Mouse (Mus musculus) ovary, postnatal 14 days (tissue): ENCODE results near the gene Tuba1b.
"Not testable (repeated sequence)": the region's sequence is repeated elsewhere in the genome, so short reads cannot be mapped to it uniquely, and the experiment has no call there.

ENCODE experiments used
- DNase-seq: peaks from one replicate; pipeline ENCODE4 v3.0.0; 2022; ENCODE audit warnings: low spot score

Tuba1b gene

DNA sequence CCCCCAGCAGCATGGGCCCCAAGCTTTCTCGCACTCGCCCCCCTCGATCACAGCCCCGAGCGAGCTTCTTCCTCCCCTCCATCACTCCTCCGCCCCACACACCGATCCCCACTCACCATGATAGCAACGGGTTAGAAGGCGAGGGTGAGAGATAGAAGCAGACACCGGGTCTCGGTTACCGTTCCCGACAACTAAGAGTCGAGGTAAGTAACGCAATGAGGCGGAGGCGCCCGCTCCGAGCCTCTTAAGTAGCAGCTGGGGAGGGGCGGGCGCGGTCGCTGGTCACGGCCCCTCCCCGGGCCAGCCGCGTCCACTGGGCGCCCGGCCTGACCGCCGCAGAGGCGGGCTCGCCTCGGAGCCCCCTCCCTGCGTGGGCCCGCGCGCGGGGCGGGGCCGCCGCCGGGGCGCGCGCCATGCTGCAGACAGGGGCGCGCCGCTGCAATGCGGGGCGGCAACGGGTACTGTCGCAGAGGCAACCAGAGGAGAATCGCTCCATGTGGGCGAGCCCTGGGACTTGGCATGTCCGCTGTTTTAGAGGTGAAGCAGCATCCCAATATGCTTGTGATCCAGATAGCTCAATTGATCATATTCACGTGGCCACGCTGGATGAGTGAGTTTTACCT lies at the start of gene Tuba1b:
Gene Tuba1b, minus strand, starts transcription at position 349 of the 623 bp plus-strand sequence.
- DNase-seq = peak; percentile 88

DNA sequence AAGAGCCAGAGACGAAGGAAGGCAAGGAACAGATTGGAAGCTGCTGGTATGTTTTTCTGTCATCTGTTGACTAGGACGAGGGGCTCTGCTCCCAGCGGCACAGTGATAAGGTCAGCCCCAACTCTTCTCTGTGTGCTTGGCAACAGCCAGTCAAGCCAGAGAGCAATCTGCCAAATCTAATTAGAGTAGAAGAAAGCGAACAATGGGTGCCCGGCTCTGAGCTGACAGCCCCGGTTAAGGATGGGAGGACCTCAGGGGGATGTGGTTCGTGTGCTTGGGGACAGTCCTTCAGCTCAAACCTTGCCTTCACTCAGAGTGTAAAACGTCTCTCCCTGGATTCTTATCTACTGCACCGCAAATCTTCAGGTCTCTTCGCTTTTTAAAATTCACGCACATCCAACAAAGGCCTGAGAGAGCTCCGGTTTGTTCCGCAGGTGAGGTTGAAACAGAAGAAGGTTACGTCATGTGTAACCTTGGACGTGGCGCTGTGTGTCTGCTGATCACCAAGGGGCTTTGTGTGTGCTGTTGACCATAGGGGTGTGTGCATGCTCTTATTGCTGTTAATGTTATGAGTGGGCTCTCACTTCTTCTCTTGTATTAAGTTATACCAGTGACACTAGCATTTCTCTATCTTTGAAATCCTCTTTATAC lies 49.2 kb upstream of the Tuba1b start:
- no peak for DNase-seq

DNA sequence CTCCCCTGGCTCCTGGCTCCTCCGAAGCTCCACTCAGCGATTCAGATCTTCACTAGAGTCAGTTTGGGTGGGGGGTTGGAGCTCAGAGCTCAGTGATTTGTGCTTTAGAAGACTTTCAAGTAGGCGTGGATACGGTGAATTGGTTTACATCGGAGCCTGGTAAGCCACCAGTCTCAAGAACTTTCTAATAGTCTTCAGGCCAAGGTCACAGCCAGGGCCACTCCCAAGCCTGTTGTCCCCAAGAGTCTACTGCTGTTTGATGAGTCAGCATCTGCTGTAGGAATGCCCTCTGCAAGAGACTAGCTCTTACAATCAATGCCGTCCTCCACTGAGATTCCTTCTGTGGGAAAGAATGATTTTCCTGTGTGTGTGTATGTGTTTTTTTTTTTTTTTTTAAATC lies 47.7 kb upstream of the Tuba1b start:
- no peak for DNase-seq

DNA sequence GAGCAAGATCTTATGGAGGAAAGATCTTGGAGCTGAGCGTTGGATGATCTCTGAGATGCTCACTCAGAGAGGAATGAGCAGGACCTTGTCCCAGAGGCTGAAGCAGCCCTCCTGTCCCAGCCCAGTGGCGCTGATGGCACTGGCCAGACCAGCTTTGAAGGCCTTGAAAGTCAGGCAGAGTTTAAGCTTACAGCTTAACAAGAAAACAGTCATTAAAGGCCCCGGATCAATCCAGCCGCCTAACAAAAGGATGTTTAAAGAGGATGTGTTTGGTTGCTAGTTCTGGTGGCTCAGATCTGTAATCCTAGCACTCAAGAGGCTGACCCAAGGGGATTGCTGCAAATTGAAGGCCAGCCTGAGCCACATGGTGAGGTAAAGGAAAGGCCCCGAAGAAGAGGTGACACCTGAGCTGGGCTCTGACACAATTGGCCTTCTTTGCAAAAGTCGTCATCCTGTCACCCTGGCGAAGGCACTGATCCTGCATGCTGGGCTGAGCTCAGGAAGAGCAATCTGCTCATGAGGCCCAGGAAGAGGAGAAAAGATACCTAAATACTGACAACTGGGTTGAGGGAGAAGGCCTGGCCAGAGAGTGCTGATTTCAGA lies 45.7 kb upstream of the Tuba1b start:
- no peak for DNase-seq

DNA sequence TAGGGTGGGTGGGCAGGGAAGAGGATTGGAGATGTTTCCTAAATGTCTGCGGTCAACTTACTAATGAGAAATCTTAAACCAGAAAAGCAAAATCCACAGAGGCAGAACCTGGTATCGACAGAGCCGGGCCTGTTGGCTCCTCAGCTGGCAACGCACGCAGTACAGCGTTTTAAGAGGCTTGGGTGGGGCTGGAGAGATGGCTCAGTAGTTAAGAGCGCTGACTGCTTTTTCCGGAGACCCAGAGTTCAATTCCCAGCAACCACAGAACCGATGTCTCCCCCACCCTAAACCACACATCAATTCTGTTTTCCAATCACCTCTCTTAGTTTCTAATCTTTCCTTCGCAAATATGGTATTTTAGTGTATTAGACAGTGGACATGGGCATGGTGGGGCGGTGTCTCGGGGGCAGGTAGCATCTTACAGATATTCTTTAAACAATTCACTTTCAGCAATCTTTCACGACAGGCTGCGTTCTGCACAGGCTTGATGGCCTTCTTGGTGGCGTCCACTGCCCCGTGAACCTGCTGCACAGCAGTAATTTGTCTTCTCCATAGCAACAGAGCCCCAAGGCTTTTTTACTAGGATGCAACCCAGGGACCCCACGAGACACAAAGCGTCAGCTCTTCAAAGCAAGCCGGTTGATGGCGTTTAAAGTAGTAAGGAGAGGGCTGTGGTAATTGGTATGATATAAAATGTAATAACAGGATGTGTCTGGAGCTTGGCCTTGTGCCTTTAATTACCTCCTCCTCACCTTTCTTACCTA lies 44.2 kb upstream of the Tuba1b start:
- DNase-seq = no peak

DNA sequence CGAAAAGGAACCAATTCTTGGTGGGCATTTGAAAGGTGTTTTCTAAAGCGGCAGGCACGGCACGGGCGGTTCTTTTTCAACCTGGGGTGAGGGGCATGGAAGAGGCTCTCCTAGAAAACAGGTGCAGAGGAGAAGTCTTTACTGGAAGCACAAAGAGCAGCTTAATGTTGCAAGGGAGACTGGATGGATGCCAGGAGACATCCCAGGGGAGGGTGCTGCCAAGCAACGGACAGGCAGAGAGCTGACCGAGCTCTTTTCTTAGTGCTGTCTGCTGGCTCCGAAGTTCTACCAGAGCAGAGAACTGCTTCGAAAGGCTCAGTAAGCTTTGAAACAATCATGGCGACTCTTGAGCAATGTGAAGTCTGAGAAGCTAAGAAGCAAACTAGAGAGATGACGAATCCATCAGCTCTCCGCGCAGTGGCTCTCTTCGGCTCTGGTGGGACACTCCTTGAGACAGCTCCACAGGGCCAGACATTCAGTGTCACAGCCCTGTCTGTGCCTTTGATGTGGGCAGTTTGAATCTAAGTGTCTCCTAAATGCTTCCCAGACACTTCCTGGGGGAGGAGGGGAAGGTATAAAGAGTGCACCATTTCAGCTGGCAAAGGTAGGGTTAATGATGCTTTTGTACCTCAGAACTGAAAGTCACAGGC lies 43.5 kb upstream of the Tuba1b start:
- peak; percentile 82 for DNase-seq

DNA sequence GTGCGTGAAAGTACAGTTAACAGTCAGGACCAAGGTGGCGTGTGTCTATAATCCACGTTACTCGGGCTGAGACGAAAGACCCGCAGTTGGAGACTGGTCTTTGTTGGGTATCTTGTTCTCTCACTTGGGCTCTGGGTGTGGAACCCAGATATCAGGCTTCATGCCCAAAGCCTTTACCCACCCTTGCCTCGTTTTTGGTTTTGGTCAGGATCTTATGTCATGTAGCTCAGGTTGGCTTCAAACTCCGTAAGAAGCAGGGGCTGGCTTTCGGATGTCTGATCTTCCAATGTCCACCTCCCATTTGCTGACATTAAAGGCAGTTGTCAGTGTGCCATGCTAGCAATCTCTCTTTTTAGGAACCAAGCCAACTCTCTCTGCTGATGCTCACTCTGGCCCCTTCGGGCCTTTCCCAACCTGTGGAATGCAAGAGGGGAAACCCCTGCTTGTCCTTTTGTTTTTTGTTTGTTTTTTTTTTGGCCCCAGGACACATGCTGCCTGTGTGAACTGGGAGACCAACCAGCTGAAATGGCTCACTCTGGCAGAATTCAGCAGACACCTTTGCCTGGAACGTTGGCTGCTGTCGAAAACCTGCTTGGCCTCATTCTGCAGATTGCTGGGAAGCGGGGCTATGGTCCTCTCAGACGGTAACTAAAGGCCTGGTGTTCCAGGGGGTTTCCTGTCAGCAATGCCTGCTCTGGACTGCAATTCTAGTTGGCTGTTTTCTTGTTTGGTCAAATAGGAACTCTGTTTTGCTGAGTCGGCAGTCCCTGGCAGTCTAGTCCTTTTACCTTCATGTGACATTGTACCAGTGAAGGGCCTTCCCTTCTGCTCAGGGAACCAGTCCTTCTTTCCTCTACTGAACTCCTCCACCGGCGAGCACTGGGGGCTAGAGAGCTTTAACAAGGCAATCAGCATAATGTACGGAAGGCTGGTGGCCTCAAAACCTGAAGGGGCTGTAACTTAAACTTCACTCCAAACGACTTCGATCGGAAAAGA lies 42.7 kb upstream of the Tuba1b start:
- no peak for DNase-seq

DNA sequence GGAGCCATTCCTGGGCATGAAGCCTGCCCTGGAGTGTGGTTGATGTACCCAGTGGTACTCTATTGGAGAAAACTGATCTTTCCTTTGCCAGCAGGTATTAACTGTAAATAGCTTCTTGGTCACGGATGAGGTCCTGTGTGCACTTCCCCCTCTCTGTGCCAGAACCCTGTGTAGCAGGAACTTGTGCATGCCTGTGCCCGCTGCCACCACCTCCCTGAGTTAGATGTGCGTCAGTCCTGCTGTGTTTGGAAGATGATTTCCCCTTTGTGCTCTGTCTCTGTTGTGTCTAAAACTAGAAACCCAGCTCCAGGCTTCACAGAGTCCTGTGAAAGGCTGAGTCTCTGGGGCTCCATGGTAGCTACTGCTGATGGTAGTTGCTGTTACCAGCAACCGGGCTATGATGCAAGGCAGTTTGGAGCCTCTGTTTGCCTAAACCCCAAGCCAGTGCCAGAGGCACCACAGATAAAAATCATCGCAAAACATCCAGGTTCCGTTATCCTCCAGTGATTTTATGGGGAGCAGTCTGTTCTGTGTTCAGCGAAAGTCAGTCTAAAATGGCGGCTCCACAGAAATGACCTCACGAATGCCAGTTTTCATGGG lies 38.8 kb upstream of the Tuba1b start:
- DNase-seq = no peak

DNA sequence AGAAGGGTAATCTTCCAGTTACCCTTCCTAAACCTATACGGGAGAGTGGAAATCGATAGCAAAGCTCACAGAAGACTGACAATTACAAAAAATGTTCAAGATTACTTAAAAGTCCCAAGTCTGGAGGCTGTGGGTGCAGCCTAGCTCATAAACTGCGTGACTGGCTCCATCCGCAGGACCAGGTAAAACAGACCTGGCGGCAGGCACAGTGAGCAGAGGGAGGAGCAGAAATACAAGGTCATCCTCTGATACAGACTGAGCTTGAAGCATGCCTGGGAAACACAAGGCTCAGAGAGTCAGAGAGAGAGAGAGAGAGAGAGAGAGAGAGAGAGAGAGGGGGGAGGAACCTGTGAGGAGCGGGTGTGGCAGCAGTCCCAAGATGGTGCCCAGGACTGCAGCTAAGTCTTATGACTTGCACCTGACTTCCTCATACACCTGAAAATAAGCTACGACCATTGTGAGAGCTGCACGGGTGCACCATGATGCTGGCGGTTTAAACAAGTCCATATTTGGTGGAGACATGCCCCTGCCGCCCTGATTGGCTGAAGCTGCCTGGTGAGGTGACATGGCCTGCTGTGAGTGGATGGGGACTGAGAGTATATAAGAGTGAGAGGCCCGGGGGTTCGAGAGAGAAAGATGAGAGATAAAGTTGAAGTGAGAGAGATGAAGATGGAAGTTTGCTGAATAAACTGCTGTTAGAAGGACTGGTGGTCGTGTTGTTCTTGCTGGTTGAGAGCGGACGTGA lies 37.4 kb upstream of the Tuba1b start:
- not testable (repeated sequence) for DNase-seq

DNA sequence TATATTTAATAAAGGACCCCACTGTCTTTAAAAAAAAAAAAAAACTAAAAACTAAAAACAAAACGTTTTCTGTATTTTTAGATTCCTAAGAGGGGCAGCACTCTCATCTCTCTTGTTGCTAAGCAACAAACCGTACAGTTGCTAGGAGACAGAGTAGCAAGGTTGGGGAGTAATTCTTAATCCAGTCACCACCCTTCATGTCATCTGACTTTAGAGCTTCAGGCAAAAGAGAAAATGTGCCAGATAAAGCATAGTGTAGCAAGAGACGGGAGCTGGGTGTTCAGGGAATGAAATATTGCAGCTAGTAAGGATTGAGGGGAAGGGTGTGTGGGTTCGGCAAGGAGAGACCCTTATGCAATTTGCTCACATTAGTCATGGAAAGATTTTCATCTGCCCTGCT lies 36.7 kb upstream of the Tuba1b start:
- no peak for DNase-seq

DNA sequence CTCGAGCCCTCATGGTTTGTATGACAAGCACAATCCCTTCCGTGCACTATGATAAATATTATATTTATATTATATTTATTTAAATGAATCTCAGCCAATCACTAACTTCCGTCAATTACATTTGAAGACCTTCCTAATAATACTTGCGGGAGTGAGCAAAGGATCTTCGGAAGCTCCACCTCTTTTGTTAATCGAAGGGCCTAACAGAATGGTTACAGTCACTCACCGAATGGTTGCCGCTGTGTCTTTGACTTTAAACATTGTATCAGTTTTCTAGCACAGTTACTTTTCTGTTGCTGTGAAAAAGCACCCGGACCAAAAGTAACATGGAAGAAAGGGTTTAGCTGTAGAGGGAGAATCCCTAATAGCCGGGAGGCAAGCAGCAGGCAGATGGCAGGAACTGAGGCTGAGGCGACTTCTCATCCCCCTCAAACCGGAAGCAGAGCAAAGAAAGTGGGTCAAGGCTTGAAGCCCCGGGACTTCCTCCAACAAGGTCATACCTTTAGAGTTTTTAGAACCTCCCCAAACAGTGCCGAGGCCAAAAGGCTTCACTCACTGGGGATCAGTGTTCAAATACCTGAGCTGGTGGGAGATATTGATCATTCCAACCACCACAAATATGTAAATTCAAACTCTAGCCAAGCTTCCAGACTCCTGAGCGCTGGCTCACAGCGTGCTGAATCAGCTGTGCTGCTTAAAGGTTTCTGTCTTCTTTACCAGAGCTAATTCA lies 35.2 kb upstream of the Tuba1b start:
- no peak for DNase-seq

DNA sequence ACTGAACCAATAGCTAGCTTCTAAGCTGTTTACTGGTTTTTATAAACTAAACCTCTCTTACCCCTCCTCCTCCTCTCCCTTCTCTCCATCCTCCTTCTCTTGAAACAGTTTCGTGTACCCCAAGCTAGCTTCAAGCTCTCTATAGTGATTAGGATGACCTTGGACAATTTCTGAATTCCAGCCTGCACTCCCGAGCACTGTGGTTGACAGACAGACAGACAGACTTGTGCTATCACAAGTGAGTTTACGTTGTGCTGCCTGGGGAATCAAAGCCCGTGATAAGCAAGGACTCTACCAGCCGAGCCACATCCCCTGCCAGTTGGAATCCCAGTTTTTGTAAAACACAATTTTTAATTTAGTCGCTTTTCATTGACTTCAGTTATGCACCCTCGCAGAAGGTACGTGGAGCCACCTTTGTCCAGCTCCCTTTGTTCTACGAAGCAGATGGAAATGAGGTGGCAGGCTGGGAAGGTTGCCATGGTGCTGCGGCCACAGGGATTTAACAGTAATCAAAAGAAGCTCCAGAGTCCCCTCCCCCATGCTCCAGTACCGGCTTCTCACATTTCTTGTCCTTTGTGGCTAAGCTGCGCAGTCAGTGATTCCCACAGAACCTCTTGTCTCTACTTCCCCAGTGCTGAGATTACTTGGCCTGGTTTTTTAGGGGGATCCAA lies 34.5 kb upstream of the Tuba1b start:
- DNase-seq = peak; percentile 40

DNA sequence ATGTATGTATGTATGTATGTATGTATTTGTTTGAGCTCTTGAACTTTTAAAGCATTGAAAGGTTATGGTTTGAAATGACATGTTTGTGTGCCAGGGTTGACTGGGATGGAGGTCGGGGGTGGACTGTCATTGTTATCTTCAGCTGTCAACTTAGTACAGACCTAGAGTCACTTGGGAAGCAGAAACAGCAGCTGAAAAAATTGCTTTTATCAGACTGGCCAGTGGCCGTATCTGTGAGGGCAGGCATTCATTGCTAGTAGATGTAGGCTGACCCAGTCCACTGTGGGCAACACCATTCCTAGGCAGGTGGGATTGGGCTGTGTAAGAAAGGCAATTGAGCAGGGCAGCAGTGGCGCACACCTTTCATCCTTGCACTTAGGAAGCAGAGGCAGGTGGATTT lies 25.2 kb upstream of the Tuba1b start:
- DNase-seq = no peak

DNA sequence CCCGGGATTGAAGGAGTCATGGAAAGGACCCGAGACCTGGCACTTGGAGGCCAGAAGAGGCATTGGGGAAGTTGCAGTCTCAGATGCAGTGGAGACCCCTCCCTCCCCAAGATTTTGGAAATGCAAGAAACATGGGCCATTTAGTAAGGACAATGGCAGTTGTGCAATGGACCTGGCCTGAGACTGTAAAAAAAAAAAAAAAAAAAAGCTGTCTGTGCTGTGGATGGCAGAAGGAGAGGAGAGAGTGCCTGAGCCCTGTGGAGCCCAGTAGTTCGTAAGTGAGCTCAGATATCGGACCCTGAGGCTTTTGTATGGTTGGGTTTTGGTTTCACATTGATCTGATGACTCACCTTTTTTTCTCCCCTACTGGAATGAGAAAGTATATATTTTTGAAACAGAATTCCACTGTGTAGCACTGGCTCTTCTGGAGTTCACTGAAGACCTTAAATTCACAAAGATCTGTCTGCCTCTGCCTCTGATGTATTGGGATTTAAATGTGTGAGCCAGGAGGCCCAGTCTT lies 24.6 kb upstream of the Tuba1b start:
- no peak for DNase-seq

DNA sequence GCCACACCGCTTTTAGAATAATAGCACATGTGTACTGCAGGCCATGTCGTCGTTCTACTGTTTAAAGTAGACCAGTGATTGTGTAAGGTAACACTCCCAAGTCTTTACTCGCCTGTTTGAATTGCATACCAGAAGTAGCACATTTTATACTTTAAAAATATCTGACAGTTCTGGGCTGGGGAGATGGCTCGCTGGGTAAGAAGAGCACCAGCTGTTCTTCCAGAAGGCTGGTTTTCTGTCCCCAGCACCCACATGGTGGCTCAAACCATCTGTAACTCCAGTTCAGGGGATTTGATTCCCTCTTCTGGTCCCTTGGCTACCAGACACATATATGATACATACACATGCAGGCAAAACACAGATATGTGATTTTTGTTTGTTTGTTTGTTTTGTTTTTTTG lies 23.1 kb upstream of the Tuba1b start:
- DNase-seq = no peak

DNA sequence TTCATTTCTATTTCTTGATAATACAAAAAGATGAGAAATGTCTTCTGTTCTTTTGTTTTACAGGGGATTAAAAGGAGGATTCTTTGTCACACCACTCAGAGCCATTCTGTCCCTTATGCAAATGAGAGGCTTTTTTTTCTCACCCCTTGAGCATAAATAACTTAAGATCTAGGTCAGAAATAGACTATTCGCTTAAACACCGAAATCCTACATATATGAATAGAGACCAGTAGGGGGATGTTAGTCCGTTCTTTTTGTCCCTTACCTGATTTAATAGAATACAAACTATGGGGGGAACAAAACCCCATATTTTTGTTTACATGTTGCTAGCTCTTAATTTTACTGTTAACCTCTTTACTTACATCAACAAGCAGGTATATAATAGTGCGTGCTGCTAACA lies 21.6 kb upstream of the Tuba1b start:
- no peak for DNase-seq

DNA sequence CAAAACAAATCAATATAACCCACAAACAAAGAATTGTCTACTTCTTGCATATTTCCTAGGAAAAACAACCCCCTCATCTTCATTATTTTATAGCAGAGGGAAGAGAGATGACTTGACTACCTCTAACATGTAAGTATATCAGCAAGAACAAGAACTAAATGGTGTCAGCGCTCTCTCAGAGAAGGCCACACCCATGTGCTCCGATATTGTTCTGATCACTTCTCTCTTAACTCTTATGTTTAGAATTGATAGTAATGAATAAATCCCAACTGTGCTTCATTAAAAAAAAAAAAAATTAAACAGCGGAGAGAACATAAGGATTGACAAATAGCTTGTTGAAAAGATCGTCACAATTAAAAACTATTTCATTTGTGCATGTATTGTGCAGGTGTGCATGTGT lies 21.0 kb upstream of the Tuba1b start:
- DNase-seq = no peak

DNA sequence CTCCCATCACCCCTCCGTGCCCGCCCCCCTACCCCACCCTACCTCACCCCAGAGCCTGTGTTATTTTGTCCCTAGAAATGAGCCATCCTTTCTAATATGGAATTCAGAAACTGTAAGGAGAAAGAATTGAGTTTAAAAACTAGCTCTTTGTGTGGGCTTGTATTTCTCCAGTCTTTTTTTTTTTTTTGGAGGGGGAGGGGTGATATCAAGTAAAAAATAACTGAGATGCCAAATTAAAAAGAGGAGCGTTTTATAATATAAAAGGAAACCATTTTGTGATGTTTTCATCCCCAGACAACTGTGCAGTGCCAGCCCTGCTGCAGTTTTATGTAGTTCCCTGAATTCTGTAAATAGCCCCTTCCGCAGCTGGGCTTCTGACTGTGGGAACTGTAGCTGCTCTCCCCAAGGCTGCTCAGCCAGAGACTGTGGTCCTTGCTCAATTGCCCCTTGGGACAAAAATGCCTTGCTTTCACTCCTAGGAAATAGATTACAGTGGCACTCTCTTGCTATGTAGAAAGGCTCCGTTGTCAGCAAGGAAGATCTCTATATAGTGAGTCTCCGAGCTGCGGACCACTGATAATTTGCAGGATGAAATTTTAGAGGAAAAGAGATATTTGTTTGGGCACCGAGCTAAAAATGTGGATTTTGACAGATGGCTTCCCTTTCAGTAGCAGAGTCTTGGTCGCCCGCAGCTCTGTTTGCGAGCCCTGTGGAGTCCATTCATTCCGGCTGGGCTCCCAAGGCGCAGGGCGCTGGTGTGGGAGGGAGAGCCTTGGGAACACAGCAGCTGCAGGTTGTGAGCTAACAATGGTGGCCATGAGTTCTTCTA lies 20.3 kb upstream of the Tuba1b start:
- no peak for DNase-seq
